In the genomic region with DNA sequence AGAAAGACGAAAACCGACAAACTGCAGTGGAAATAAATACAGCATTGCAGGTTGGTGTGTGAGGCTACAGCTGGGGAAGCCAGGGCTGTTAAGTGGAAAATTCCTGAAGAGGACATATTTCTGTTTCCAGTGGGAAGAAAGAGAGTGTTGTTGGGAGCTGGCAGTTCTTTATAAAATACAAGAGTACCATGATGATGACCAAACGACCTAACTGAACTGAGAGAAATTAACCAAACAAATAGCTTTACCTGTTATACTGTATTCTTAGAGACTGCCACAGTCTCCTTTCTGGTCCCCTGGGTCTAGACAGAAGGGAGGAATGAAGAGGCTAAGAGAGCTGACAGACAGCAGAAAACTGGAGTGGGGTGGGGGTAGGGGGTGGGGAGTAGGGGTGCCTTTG, we compare ENCODE assay signal across 16 mouse cellular contexts.
A peak's percentile ranks its signal among the peaks of the same experiment; 100 is the strongest.
DNase-seq lines count a peak whose midpoint lies in the region; ATAC-seq lines count a peak whose summit lies in the region.
"Had no signal": no experiment of that assay in that cellular context is flagged by ENCODE, and none has a peak within 500 bp of the region (broad histone marks: within the 10 kb centered on the region; RNA-seq: fewer than 3 reads in every experiment).

No protein-coding gene starts in this region.

- WGBS in lung, embryonic 16.5 days = 12% methylated on average over 3 of the region's 3 CpGs
- WGBS in forebrain, embryonic 13.5 days = under 1% methylated on average over 3 of the region's 3 CpGs
- 31% methylated on average over 3 of the region's 3 CpGs for WGBS in limb, embryonic 13.5 days
- WGBS in neural tube, embryonic 14.5 days = 3% methylated on average over 3 of the region's 3 CpGs

- no peak for DNase-seq in lung, postnatal 36 days
- DNase-seq in gastrocnemius, postnatal 4 days (ENCODE audit: low spot score in 2 of 2) = no peak
- DNase-seq in kidney, postnatal 4 days = no peak
- DNase-seq: adrenal gland, postnatal 14 days; cerebellum, adult 18-20 months; gastrocnemius, postnatal 10 days; heart, postnatal 4 days; kidney, postnatal 36 days; lung, postnatal 10 days; thymus, postnatal 36 days had no signal

- H3K4me2 ChIP-seq in lung, embryonic 16.5 days (ENCODE audit: low read depth, low read length) = peak overlapping the region; percentile 76; the same call in 1 of the 2 replicates
- H3K4me2 ChIP-seq in forebrain, embryonic 13.5 days = peak overlapping the region; percentile 64
- H3K4me2 ChIP-seq in limb, embryonic 13.5 days (replicated peaks) = peak overlapping the region; percentile 73
- H3K4me2 ChIP-seq in neural tube, embryonic 14.5 days (ENCODE audit: low read depth, low read length) = peak overlapping the region; percentile 40

- peak overlapping the region; percentile 95 for H3K27ac ChIP-seq in lung, embryonic 16.5 days (ENCODE audit: low read length)
- peak overlapping the region; percentile 99 for H3K27ac ChIP-seq in forebrain, embryonic 13.5 days
- H3K27ac ChIP-seq in limb, embryonic 13.5 days = no peak overlapping the region
- H3K27ac ChIP-seq in neural tube, embryonic 14.5 days (ENCODE audit: low read depth, low read length) = peak overlapping the region; percentile 29; the same call in 1 of the 2 replicates

- H3K4me3 ChIP-seq in lung, embryonic 16.5 days (ENCODE audit: low read length) = no peak overlapping the region
- peak overlapping the region; percentile 39 for H3K4me3 ChIP-seq in forebrain, embryonic 13.5 days
- no peak overlapping the region for H3K4me3 ChIP-seq in limb, embryonic 13.5 days
- H3K4me3 ChIP-seq in neural tube, embryonic 14.5 days (ENCODE audit: low read depth, low read length) = no peak overlapping the region
- H3K4me3 ChIP-seq: myocyte had no signal

- H3K27me3 ChIP-seq in lung, embryonic 16.5 days (ENCODE audit: control insufficient read depth, insufficient read depth, low read depth, low read length) = no peaks in the 10 kb centered on the region
- H3K27me3 ChIP-seq in forebrain, embryonic 13.5 days = no peaks in the 10 kb centered on the region
- no peaks in the 10 kb centered on the region for H3K27me3 ChIP-seq in limb, embryonic 13.5 days
- H3K27me3 ChIP-seq in neural tube, embryonic 14.5 days (ENCODE audit: control insufficient read depth, insufficient read depth, low read length) = no peaks in the 10 kb centered on the region
- H3K27me3 ChIP-seq: CH12.LX had no signal

- H3K4me1 ChIP-seq in lung, embryonic 16.5 days (replicated peaks; ENCODE audit: control insufficient read depth, insufficient read depth, low read length) = peaks cover 10% of the 10 kb centered on the region
- H3K4me1 ChIP-seq in forebrain, embryonic 13.5 days = peaks cover 26% of the 10 kb centered on the region
- H3K4me1 ChIP-seq in limb, embryonic 13.5 days = peaks cover 18% of the 10 kb centered on the region; the same call in 1 of the 2 replicates
- H3K4me1 ChIP-seq in neural tube, embryonic 14.5 days (ENCODE audit: control insufficient read depth, insufficient read depth, low read length) = peaks cover 4% of the 10 kb centered on the region; the same call in 1 of the 2 replicates

- no peak overlapping the region for H3K9ac ChIP-seq in lung, embryonic 16.5 days (ENCODE audit: low read length)
- H3K9ac ChIP-seq in forebrain, embryonic 13.5 days = peak overlapping the region; percentile 34; the same call in 1 of the 2 replicates
- no peak overlapping the region for H3K9ac ChIP-seq in limb, embryonic 13.5 days
- no peak overlapping the region for H3K9ac ChIP-seq in neural tube, embryonic 14.5 days (replicated peaks; ENCODE audit: low read depth, low read length)

- no peaks in the 10 kb centered on the region for H3K36me3 ChIP-seq in lung, embryonic 16.5 days (ENCODE audit: control insufficient read depth, insufficient read depth, low read length)
- H3K36me3 ChIP-seq in forebrain, embryonic 13.5 days (ENCODE audit: poor library complexity, severe bottlenecking) = no peaks in the 10 kb centered on the region
- H3K36me3 ChIP-seq in limb, embryonic 13.5 days = no peaks in the 10 kb centered on the region
- H3K36me3 ChIP-seq in neural tube, embryonic 14.5 days (ENCODE audit: control insufficient read depth, insufficient read depth, low read length) = no peaks in the 10 kb centered on the region

- no peak for ATAC-seq in lung, embryonic 16.5 days (ENCODE audit: low read depth)
- no peak for ATAC-seq in forebrain, embryonic 13.5 days
- ATAC-seq in limb, embryonic 13.5 days (ENCODE audit: low FRiP score, low read depth) = no peak
- no peak for ATAC-seq in neural tube, embryonic 14.5 days (ENCODE audit: low read depth)

- H3K9me3 ChIP-seq in lung, embryonic 16.5 days (ENCODE audit: control insufficient read depth, low read length) = no peaks in the 10 kb centered on the region; the same call in 1 of the 2 replicates
- H3K9me3 ChIP-seq in forebrain, embryonic 13.5 days (replicated peaks) = no peaks in the 10 kb centered on the region
- H3K9me3 ChIP-seq in limb, embryonic 13.5 days = no peaks in the 10 kb centered on the region
- no peaks in the 10 kb centered on the region for H3K9me3 ChIP-seq in neural tube, embryonic 14.5 days (ENCODE audit: control insufficient read depth, low read length)
